Mouse (Mus musculus) small intestine, adult 2 months (tissue): ENCODE results near the gene Neurl3.

Experiments
- CTCF ChIP-seq: fragments of 200-500 bp; IDR thresholded peaks from 2 replicates; pipeline ENCODE4 v1.5.1; 2012; ENCODE audit warnings: low read depth, mild to moderate bottlenecking, control low read depth, inconsistent platforms, low read length, moderate library complexity, mixed read lengths; ENCODE audit not compliant: insufficient replicate concordance, insufficient read length; ENCODE audit errors: extremely low read depth
- POLR2A ChIP-seq: fragments of 200-500 bp; IDR thresholded peaks from 2 replicates; pipeline ENCODE4 v1.6.1; 2012; ENCODE audit warnings: low read depth, mild to moderate bottlenecking, control low read depth, inconsistent platforms, low read length, moderate library complexity

DNA sequence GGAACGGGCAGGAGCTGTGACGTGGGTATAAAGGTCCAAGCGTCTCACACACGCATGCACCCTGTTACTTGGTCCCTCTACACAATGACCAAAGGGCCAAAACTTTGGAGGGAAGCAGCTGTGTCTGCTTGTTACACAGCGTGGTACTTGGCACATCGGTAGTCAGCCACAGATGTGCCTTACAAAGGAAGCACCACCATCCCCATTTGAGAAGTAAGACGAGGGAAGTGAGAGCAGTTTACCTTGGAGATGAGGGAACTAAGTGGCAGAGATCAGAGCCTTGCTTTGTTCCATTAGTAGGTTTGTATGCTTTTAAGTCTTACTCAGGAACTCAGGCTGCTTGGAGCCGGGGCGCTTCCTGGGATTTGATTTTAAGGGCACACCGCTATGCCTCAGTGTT lies 35.1 kb downstream of the Neurl3 start:
- TF ChIP-seq CTCF (no peak), POLR2A (no peak)
